ENCODE assay signal across 15 mouse cellular contexts in the genomic region with DNA sequence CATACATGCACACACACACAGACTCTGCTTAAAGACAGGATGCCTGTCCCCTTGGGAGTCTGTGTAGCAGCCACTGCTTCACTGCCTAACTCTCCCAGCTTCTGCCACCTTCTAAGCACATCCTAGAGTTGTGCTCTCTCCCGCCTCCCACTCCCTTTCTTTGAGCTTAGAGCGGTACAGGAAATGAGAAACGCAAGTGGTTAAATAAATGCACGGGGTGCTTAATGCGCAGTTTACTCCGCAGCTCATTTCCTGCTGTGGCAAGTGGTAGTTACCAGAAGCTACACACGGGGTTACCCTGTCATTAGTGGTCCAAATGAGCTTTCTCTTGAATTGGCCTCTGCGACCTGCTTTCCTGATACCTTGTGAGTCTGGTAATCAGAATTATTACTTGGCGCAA.
DNase-seq lines count a peak whose midpoint lies in the region; ATAC-seq and TF ChIP-seq lines count a peak whose summit lies in the region.
"Had no signal": no experiment of that assay in that cellular context is flagged by ENCODE, and none has a peak within 500 bp of the region (broad histone marks: within the 10 kb centered on the region; RNA-seq: fewer than 3 reads in every experiment).

No protein-coding gene starts in this region.

- DNase-seq in gastrocnemius, adult 2 months: no peak
- no peak for DNase-seq in gastrocnemius, postnatal 10 days
- no peak for DNase-seq in left cerebral cortex, adult 2 months (ENCODE audit: extremely low spot score in 1 of 2, low spot score in 2 of 2)
- no peak for DNase-seq in left cerebral cortex, postnatal 4 days
- peak; percentile 45 for DNase-seq in naive thymus-derived CD4-positive, alpha-beta T cell, adult 2 months (ENCODE audit: low read depth)
- DNase-seq in cerebellum, adult 11 months: no peak
- no peak for DNase-seq in right cerebral cortex, postnatal 36 days (ENCODE audit: low spot score in 2 of 2)
- DNase-seq: cerebellum, postnatal 36 days; kidney, adult 8-10 months; lung, adult 18-20 months; right cerebral cortex, postnatal 4 days; thymus, adult 2 months had no signal

- H3K27ac ChIP-seq in gastrocnemius, adult 2 months: peak overlapping the region; percentile 67
- peak overlapping the region; percentile 32; the same call in 1 of the 2 replicates for H3K27ac ChIP-seq in left cerebral cortex, adult 2 months

- intact Hi-C loops in gastrocnemius, adult 2 months (cut with DNase I): no loop called here
- intact Hi-C loops in left cerebral cortex, adult 2 months (cut with DNase I): no loop called here
- intact Hi-C loops in left cerebral cortex, postnatal 4 days (cut with DNase I): no loop called here

- no peak for TF ChIP-seq CTCF in gastrocnemius, adult 2 months (IDR thresholded peaks at IDR 0.05)
- TF ChIP-seq CTCF in left cerebral cortex, adult 2 months (IDR thresholded peaks at IDR 0.05): no peak

- no peak overlapping the region for H3K4me3 ChIP-seq in gastrocnemius, adult 2 months
- H3K4me3 ChIP-seq in left cerebral cortex, adult 2 months: no peak overlapping the region
- H3K4me3 ChIP-seq: erythroblast, embryonic 14.5 days had no signal

- peak; percentile 37 for ATAC-seq in common myeloid progenitor, adult 5-6 weeks (replicated peaks; ENCODE audit: low read depth, poor library complexity, severe bottlenecking)
- ATAC-seq: midbrain, embryonic 16.5 days had no signal
